Comparison of ENCODE assay signal across 9 mouse cellular contexts in the genomic region with DNA sequence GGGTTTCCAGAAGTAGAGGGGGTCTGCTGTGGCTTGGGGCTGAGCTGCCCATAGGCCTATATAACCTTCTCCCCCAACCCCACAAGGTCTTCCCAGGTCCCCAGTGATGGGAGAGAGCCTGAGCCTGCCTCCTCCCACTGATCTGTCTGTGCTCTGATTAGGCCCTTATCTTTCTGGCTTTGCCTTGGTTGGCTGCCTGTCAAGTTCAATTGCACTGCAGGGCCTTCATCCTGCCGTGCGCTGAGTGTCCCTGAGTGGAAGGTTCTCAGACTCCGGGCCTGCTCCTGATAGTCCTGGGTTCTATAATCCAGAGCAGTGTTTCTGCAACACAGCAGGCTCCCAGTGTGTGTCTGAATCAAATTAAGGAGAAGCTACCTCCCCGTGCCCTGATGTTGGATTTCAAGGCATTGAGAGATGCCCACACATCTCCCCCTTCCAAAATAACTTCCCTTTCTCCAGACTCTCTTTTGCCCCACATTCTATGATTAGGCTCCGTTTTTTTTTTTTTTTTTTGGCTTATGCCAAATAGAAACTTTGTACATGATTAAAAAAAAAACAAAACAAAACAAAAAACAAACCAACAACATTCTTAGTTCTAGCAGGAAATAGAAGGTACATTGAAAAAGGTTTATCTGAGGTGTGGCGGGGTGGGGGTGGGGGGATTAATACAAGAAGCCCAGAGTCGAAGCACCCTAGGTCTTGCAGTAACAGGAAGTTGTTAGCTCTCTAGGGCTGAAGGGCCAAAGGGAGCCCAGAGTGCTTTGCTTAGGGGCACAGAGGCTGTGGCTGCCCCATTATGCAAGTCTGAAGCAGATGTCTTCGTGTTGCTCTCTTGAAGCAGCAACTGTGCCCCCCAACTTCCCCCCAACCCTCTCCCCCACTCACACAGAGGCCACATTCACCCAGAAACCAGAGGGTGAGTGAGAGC.
A peak's percentile ranks its signal among the peaks of the same experiment; 100 is the strongest.
DNase-seq lines count a peak whose midpoint lies in the region; ATAC-seq lines count a peak whose summit lies in the region.
"Had no signal": no experiment of that assay in that cellular context is flagged by ENCODE, and none has a peak within 500 bp of the region (broad histone marks: within the 10 kb centered on the region; RNA-seq: fewer than 3 reads in every experiment).

No protein-coding gene starts in this region.

- H3K27me3 ChIP-seq in liver, embryonic 12.5 days (replicated peaks) = no peaks in the 10 kb centered on the region

- peak; percentile 67 for ATAC-seq in liver, embryonic 12.5 days
- ATAC-seq in inflammation-experienced regulatory T-cells, adult 6 months = no peak

- H3K9me3 ChIP-seq in liver, embryonic 12.5 days (replicated peaks) = no peaks in the 10 kb centered on the region

- H3K27ac ChIP-seq in liver, embryonic 12.5 days = no peak overlapping the region

- WGBS in liver, embryonic 12.5 days (ENCODE audit: insufficient replicate concordance) = 25% methylated on average over 8 of the region's 8 CpGs

- no peak overlapping the region for H3K4me2 ChIP-seq in liver, embryonic 12.5 days

- H3K4me1 ChIP-seq in liver, embryonic 12.5 days = peaks cover 34% of the 10 kb centered on the region

- H3K36me3 ChIP-seq in liver, embryonic 12.5 days = no peaks in the 10 kb centered on the region

- H3K4me3 ChIP-seq in liver, embryonic 12.5 days = no peak overlapping the region
- H3K4me3 ChIP-seq: erythroblast, embryonic 14.5 days had no signal

- peak; percentile 60 for DNase-seq in MEL-GATA-1-ER (ENCODE audit: extremely low read depth, low read depth)
- DNase-seq in adrenal gland, adult 18-20 months (ENCODE audit: low spot score in 2 of 2) = peak; percentile 44 to 60
- DNase-seq in heart, adult 9 months (ENCODE audit: low spot score in 2 of 2) = peak; percentile 54 to 68
- no peak for DNase-seq in thymus, postnatal 25 days
- no peak for DNase-seq in urinary bladder, postnatal 25 days (ENCODE audit: low spot score)
- DNase-seq in gastrocnemius, postnatal 4 days (ENCODE audit: low spot score in 2 of 2) = no peak

- no peak overlapping the region for H3K9ac ChIP-seq in liver, embryonic 12.5 days

Comparison
In these comparisons a context has a peak if more than half of its experiments do, and no peak if none do; other contexts are left out.
1. DNase-seq: peak in MEL-GATA-1-ER (single experiment), adrenal gland, adult 18-20 months (2 of 2) and heart, adult 9 months (2 of 2); none in thymus, postnatal 25 days (single experiment), urinary bladder, postnatal 25 days (single experiment) and gastrocnemius, postnatal 4 days (0 of 2).